Comparison of ENCODE assay signal across 20 mouse cellular contexts in genomic region chr12:25513679-25514078, GRCm38 (mm10).
"Had no signal": no experiment of that assay in that cellular context is flagged by ENCODE, and none has a peak within 500 bp of the region (broad histone marks: within the 10 kb centered on the region; RNA-seq: fewer than 3 reads in every experiment).

No protein-coding gene starts in this region.

- H3K27me3 ChIP-seq: limb, embryonic 13.5 days; liver, embryonic 12.5 days; liver, embryonic 15.5 days; lung, embryonic 15.5 days; neural tube, embryonic 13.5 days; stomach, embryonic 15.5 days had no signal

- H3K9me3 ChIP-seq: limb, embryonic 10.5 days; limb, embryonic 13.5 days; liver, embryonic 12.5 days; liver, embryonic 15.5 days; lung, embryonic 15.5 days; neural tube, embryonic 13.5 days; stomach, embryonic 15.5 days had no signal

- H3K4me1 ChIP-seq: limb, embryonic 10.5 days; limb, embryonic 13.5 days; liver, embryonic 12.5 days; liver, embryonic 15.5 days; lung, embryonic 15.5 days; neural tube, embryonic 13.5 days; stomach, embryonic 15.5 days had no signal

- DNase-seq: kidney, adult 18-20 months; kidney, postnatal 25 days; layer of hippocampus, adult 9-11 months; liver; lung, adult 18-20 months; lung, postnatal 36 days; right cerebral cortex, postnatal 25 days; spleen, adult 18-20 months; thymus, postnatal 25 days had no signal

- H3K27ac ChIP-seq: kidney, postnatal 0 days; layer of hippocampus, adult 2 months; limb, embryonic 10.5 days; limb, embryonic 13.5 days; liver, embryonic 12.5 days; liver, embryonic 15.5 days; lung, embryonic 15.5 days; neural tube, embryonic 13.5 days; stomach, embryonic 15.5 days had no signal

- ATAC-seq: intestine, embryonic 16.5 days; liver, embryonic 12.5 days had no signal

- H3K36me3 ChIP-seq: limb, embryonic 10.5 days; limb, embryonic 13.5 days; liver, embryonic 12.5 days; liver, embryonic 15.5 days; lung, embryonic 15.5 days; neural tube, embryonic 13.5 days; stomach, embryonic 15.5 days had no signal

- H3K9ac ChIP-seq: limb, embryonic 13.5 days; liver, embryonic 12.5 days; liver, embryonic 15.5 days; lung, embryonic 15.5 days; neural tube, embryonic 13.5 days; stomach, embryonic 15.5 days had no signal

- H3K4me3 ChIP-seq: layer of hippocampus, adult 2 months; limb, embryonic 10.5 days; limb, embryonic 13.5 days; liver, embryonic 12.5 days; liver, embryonic 15.5 days; lung, embryonic 15.5 days; myocyte; neural tube, embryonic 13.5 days; stomach, embryonic 15.5 days had no signal

- H3K4me2 ChIP-seq: limb, embryonic 13.5 days; liver, embryonic 12.5 days; liver, embryonic 15.5 days; lung, embryonic 15.5 days; neural tube, embryonic 13.5 days; stomach, embryonic 15.5 days had no signal
